Mouse (Mus musculus): ENCODE results near the gene 2310030G06Rik.

The 2310030G06Rik gene

DNA sequence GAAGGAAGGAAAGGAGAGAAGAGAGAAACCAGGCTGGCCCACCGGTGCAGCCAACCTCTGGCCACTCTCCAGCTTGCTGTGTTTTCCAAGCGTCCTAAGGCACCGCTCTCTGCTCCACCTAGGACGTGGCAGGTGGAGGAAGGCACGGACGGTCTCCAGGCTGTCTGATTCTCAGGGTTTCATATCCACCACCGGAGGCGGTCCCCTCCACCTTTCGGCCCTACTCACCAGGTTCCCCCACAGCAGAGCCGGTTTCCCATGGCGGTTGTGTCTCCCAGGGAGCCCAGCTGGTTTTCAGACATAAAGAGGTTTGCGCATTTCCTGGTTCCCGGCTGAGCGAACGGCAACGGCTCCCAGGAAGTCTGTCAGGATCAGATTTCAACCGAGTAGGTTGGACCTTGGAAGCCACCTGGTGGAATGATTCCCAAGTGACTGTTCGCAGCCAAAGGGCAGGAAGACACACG lies at the start of gene 2310030G06Rik:
Gene 2310030G06Rik, minus strand, starts transcription at position 323 of the 464 bp plus-strand sequence.
- peak; percentile 48; the same call in 1 of the 2 replicates for ATAC-seq (ENCODE audit: low TSS enrichment)

DNA sequence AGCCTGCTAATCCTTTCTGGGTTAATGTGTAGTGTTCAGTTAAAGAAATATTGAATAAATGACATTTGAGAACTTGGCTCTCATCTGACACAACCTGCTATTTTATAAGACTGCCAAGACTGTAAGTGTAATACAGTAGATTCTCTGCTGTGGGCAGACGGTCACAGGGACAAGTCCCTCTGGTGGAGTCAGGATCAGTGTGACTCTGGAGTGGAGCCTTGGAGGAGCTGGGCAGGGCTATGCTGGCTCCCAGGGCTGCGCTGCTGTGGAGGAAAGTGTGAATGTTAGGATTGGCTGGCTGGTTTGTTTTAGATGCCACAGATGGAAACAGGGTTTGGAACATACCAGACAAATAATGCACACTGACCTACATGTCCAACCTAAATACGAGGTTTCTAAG lies 48.9 kb upstream of the 2310030G06Rik start:
- no peak; the same call in 1 of the 2 replicates for ATAC-seq (ENCODE audit: low TSS enrichment)

DNA sequence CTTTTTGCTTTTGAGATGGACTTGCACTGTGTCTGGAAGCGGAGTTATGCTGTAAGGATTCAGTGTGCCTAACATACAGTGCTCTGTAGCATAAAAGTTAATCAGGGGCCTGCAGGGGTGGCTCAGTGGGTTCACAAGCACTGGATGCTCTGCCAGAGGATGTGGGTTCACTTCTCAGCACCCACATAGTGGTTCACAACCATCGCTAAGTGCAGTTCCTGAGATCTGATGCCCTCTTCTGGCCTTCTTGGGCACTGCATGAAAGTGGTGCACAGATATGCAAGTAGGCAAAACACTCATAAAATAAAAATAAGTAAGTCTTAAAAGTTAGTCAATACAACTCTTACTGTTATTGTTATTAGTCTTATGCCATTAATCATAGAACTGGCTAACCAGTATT lies 35.8 kb upstream of the 2310030G06Rik start:
- ATAC-seq (ENCODE audit: low TSS enrichment): no peak

DNA sequence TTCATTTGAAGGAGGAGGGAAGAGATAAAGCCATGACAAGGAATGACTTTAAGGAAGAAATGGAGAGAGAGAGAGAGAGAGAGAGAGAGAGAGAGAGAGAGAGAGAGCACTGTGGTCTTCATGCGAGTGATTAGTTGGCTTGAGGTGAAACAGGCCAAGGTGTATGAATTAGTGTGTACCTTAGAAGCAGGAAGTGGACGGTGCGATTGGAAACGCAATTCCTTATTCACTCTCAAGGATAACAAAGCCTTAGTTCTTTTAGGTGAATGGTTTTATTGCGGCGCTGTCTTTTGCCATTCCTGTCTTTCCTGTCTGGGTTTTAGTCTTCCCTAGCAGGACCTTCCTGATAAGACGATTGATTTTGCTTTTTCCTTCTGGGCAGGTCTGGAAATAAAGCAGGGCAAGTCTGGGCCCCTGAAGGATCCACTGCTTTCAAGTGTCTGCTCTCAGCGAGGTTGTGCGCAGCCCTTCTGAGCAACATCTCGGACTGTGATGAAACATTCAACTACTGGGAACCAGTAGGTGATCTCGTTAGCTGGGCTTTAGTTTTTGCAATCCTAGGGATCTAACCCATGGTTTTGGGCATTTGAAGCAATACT lies 29.9 kb upstream of the 2310030G06Rik start:
- ATAC-seq (ENCODE audit: low TSS enrichment): no peak

DNA sequence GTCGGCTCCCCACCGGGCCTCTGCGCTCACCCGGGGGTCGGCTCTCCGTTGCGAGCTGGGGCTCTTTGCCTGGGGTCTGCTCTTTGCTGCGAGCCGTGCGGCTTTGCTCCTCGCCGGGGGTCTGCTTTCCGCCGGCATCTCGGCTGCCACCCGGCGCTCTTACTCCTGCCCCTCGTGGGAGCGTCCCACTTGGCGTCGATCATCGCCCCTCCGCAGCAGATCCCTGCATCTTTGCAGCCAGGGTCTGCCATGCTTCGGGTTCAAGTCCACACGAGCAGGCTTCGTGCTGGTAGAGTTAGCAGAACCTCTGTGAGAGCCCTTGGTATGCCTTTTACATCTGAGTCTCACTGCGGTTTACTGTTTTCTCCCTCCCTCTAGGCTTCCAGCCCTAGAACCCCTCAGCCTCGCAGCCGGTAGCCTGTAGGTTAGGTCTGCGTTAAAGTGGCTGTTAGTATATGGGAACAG lies 29.4 kb upstream of the 2310030G06Rik start:
- ATAC-seq (ENCODE audit: low TSS enrichment): peak; percentile 39; the same call in 1 of the 2 replicates

DNA sequence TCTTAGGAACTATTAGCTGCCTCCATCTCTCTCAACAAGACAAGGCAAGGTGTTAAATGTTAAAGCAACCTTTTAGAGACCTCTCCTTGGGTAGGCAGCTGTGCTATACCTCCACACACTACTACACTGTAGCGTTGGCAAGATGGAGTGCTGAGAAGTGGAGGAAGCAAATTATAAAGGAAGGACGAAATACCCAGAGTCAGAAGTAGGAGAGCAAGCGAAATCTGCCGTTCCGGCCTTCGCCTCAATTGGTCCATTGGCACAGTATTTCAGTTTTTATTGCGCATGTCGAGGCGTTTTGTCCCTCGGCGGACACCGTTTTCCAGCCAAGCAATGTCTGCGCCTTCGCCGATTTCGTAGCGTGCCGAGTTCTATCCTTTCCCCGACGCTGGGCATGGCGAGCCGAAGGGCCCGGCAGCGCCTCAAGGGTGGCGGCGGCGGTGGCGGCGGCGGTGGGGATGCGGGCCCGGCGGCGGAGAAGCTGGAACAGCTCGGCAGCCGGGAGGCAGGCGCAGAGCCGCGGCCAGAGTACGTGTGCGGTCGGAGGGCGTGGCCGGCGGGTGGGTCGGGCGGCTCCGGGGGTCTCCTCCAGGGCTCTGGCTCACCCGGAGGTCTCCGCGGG lies 28.8 kb upstream of the 2310030G06Rik start, which contains the start of the genes Alg9 and 1110032A03Rik:
Gene Alg9, plus strand, starts transcription at position 29 of the 622 bp plus-strand sequence.
Gene 1110032A03Rik, minus strand, starts transcription at position 530 of the 622 bp plus-strand sequence.
- peak; percentile 76 for ATAC-seq (ENCODE audit: low TSS enrichment)

DNA sequence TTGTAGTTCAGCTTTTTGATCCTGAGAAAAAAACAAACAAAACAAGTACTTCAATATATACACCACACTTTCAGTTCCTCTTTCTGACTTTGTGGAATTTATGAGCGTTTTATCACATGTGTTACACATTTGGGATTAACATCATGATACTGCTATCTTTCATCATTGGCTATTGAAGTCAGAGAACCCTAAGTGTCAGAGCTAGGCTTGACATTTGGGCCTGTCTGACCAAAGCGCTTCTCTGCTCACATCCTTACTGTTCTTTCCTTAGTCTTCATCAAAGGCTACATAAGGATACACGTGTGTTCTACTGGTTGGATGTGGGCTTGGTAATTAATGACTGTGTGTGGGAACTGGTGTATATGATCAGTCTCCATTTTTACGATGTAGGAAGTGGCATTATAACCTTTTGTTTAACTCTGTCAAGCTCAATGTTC lies 27.7 kb upstream of the 2310030G06Rik start:
- ATAC-seq (ENCODE audit: low TSS enrichment): no peak

DNA sequence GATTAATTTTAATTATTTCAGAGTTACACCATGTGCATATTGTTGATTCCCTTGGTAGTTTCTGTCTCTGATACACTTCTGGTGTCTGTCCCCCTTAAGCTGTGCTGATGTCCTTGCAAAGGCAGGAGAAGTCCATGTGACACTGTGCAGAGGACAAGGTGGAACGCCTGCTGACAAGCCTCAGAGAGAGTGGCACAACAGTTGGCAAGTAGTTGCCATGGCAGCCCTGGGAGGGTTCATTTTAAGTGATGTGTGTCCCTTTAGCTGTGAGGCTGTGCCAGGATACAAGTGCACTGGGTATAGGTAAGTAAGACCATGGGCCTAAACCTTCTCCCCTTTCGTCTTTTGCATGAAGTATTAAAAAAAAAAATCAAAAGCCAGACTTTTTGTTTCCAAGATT lies 23.7 kb upstream of the 2310030G06Rik start:
- no peak for ATAC-seq (ENCODE audit: low TSS enrichment)

DNA sequence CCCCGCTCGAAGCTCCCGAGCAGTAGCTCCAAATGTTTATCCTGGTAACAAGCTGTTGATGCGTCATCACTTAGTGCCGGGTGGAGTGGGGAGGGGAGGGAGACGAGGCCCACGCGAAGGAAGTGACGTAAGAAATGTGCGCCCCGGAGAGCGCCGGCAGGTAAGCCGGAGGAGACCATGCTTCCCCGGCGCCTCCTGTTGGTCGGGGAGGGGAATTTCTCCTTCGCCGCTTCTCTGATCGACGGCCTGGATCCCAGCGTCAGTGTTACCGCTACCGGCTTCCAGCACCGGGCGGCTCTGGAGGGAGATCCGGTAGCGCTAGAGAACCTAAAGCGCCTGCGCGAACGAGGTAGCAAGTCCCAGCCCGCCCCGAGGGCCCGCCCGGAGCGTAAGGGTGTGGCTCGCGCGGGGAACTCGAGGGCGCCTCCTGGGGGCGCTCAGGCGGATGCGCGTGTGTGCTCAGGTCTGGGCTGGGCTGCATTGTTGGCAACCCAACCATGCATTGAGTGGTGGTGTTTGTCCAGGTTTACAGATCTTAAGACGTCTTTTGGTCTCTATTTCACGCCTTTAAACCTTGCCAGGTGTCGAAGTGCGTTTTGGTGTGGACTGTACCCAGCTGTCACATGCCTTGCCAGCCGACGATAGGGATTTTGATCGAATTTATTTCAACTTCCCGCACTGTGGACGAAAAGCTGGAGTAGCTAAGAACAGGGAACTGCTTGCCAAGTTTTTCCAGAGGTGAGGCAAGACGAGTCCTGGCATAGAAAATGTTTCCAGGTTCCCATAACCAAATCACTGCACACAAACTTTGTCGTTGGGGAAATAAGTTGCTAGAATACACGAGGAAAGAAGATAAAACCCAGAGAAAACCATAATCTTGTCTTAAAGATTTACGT lies 22.0 kb upstream of the 2310030G06Rik start, which contains the start of gene Fdxacb1:
Gene Fdxacb1, plus strand, starts transcription at position 130 of the 896 bp plus-strand sequence.
- ATAC-seq (ENCODE audit: low TSS enrichment): peak; percentile 90

DNA sequence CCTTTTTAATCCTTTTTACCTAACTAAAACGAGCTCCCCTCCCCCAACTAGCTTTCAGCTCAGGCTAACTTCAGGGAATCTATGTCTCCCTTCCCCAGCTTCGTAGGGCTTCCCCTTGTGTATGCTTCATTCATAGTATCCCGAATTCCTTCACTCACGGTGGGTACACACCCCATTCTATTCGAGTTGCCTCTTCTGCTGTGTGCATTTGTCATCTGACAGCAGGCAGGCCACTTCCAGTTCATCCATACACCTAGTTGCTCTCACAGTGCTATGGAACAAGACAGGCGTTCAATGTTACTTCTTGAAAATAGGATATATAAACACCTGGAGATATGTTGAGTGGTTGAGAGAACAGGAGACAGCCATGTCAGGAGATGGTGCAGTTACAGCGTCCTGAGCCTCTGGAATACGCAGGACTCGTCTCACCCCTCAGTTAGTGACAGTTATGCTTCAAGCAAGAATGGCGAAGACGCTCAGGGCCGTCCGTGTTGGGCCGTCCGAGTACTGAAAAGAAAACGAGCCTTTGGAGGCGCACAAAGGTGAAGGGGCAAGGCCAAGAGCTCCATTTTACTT lies 21.3 kb upstream of the 2310030G06Rik start:
- peak; percentile 46 for ATAC-seq (ENCODE audit: low TSS enrichment)

DNA sequence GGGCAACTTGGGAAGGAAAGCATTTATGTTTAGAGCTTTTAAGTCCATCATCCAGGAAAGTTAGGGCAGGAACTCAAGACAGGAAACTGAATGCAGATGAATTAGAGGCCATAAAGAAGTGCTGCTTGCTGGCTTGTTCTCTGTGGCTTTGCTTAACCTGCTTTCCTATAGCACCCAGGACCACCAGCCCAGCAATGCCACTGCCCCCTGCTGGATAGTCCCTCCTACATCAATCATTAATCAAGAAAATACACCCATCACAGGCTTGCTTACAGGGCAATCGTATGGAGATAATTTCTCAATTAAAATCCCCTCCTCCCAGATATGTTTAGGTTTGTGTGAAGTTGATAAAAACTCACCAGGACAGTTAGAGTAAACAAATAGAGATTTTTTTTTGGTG lies 17.0 kb upstream of the 2310030G06Rik start:
- ATAC-seq (ENCODE audit: low TSS enrichment): no peak

DNA sequence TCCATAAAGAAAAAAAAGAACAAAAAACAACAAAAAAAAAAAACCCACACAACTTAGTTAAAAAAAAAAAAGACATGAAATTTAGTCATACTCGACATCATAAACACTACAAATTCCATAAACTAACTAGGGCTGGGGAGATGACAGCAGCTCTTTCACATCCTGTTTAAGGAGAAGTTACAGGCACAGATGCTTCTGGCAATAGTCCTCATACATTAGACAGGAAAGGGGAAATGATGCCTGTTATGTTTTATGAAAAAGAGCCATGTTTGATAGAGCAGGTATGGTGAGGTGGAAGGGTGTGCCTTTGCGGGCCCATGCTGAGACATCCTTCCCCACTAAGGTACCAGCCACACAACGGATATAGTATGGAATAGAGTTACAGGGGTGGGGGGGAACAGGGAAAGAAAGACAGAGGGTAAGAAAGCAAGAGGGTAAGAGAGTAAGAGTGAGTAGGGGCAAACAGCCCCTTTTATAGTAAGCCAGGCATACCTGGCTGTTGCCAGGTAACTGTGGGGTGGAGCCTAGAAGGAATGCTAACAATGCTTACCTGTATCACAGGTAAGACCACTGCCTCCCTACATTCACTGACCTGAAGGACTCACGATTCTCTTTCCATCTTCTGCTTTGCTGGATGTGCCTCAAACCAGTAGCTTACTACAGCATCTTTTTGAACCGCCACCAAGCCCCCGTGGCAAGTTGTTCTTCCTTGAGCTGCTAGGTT lies 15.3 kb upstream of the 2310030G06Rik start:
- ATAC-seq (ENCODE audit: low TSS enrichment): no peak

DNA sequence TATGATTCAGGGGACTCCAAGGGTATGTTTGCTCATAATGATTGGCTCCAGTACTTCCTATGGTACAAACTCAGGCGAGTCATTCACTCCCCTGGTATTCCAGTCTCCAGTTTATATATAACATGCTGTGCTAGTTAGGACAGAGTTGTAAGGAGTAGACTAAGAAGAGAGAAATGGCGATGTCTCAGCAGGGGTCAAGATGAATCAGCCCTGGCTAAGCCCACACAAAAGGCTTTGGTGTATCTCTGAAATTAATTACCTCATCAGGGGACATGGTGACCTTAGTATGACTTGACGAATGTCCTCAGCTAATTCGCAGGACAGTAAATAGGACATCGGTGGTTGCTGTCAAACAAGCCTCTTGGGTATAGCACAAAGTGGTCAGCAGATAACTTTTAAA lies 10.4 kb upstream of the 2310030G06Rik start:
- no peak for ATAC-seq (ENCODE audit: low TSS enrichment)

DNA sequence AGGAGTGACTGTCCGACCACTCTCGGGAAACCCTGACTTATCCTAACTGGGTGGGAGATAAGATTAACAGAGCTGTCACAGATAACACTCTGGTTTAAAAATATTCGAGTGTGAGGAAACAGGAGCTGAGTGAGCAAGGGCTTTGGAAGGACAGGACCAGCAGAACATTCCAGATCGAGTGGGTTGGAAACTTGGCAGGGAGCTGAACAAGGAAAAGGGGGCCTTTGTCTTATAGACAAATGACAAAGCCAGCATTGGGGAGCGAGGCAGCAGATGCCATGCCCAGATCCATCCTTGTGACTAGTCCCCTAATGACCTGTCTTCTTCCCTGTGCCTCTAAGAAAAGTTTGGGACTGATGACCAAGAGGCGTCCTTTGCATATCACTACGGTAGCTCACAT lies 7.6 kb upstream of the 2310030G06Rik start:
- ATAC-seq (ENCODE audit: low TSS enrichment): peak; percentile 13; the same call in 1 of the 2 replicates

DNA sequence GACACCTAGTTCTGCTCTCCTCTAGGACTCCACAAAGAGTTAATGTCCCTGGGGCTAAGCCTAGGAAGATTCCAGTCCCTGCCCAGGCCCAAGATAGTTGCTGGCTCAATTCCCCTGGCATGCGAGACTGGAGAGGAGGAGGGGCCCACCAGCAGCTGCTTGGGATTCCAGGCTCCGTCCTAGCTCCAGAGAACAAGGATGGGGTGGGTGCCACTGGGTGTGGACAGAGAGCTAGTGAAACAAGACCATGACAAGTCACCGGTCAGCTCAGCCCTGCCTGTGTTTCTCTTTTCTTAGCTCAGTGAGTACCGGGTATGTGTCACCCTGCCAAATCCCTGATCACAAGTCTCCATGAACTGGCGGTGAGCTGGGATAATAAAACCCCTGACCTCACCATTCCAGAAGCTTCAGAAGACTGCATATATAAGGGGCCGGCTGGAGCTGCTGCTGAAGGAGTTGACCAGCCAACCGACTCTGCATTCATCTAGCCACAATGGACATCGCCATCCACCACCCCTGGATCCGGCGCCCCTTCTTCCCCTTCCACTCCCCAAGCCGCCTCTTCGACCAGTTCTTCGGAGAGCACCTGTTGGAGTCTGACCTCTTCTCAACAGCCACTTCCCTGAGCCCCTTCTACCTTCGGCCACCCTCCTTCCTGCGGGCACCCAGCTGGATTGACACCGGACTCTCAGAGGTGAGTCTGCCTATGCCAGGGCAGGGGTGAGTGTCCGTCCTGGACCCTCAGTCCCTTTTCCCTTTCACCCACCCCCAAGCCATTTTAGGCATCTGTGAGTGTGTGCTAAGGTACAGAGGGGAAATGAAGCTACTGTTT lies 6.7 kb upstream of the 2310030G06Rik start:
- peak; percentile 89 for ATAC-seq (ENCODE audit: low TSS enrichment)

DNA sequence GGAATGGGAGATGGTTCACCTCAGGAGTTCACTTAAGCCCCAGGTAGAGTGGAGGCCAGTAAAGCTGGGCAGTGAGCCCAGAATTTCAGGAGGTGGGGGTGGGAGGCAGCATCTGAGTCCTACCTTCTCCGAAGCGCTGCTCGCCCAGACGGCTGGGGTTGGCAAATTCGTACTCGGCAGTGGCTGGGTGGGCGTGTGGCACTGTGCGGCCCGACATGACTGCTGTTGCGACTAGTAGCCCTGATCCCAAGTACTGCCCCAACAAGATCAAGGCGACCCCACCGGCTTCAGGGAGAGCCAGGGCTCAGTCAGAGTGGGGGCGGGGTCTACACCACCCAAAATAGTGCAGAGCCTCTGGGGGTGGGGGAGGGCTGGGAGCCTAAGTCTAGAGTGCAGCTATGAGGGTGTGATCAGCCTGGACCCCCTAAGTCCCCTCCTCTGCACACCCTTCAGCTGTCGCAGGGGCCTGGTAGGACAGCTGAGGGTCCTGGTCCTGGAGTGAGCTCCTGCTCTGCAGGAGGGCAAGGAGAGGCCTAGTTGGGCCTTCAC lies 5.8 kb upstream of the 2310030G06Rik start, which contains the start of gene Hspb2:
Gene Hspb2, minus strand, starts transcription at position 301 of the 549 bp plus-strand sequence.
- ATAC-seq (ENCODE audit: low TSS enrichment): no peak

DNA sequence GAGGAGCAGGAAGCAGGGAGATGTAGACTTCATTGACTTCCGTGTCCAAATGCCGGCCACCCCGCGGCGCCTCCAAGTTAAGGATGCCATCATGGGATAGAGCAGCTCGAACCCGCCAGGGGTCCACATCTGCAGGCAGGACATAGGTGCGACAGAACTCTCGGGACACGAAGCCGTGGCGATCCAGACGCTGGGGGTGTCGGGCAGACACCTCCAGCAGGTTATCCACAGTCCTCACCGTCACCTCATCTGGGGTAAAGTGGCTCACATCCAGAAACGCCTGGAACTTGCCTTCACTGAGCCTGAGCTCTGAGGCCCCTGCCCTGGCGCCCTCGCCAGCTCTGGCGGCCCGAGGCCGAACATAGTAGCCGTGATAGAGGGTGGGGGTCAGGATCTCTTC lies 5.0 kb upstream of the 2310030G06Rik start, which contains the start of gene Cryab:
Gene Cryab, plus strand, starts transcription at position 3 of the 400 bp plus-strand sequence.
- ATAC-seq (ENCODE audit: low TSS enrichment): no peak

DNA sequence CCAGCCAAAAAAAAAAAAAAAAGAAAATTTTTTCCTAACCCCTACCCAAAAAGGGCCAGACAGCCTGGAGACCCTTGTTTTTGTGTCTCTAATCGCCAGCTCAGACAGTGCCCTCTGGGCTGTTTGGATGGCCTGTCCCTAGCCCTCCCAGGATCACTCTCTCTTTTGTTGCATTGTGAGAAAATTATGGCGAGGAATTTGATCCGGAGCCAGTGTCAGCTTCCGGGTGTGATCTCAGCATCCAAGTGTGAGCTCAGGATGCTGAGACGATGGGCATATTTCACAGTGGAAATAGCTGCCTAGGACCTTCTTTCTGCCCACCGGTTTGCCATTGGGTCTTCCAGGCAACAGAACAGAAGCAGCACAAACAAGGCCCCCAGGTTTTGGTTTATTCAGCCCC lies 4.4 kb upstream of the 2310030G06Rik start:
- ATAC-seq (ENCODE audit: low TSS enrichment): no peak

DNA sequence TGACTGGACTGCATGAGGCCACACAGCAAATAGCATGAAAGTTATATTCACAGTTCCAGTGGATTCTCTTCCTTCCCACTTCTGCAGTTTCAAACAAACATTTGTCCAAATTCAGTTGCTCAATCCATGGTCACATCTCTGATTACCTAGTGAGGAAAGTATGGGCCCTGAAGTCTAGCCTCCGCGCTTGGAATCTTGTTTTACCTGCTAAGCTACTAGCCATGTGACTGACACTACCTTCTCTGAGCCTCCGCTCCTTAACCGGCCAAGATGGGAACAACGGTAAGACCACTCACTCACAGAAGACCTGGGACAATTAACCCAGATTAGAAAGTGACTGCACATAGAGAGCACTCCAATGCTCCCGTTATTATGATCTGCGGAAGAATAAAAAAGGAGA lies 530 bp downstream of the 2310030G06Rik start:
- no peak for ATAC-seq (ENCODE audit: low TSS enrichment)

Data from frontal cortex, adult (tissue).